Mouse (Mus musculus) cerebellum, adult 2 months (tissue): Measurements from ENCODE around the gene Ptk6. TPM values are rescaled to one million over a fixed set of nuclear protein-coding genes. Genes with fewer than 3 reads are reported as not detected.

ENCODE experiments used
- DNase-seq, 2 experiments: peaks; one replicate each; pipeline ENCODE4 v3.0.0; 2021
- H3K27ac ChIP-seq: fragments of 200-500 bp; 2 replicates; pipeline ENCODE4 v1.5.1; 2012; ENCODE audit warnings: low read length, control low read depth, inconsistent platforms; ENCODE audit not compliant: insufficient read depth
- H3K27me3 ChIP-seq: fragments of 200-500 bp; 2 replicates; pipeline ENCODE4 v1.6.1; 2012; ENCODE audit warnings: inconsistent platforms, mild to moderate bottlenecking, low read length, moderate library complexity; ENCODE audit not compliant: control insufficient read depth, insufficient read depth
- H3K4me1 ChIP-seq: fragments of 200-500 bp; 2 replicates; pipeline ENCODE4 v1.6.1; 2011; ENCODE audit warnings: low read length; ENCODE audit not compliant: control insufficient read depth, insufficient read depth
- H3K4me3 ChIP-seq: fragments of 200-500 bp; replicated peaks from 2 replicates; pipeline ENCODE3; 2011; ENCODE audit warnings: mild to moderate bottlenecking, low read depth, low read length, control low read depth; ENCODE audit not compliant: insufficient read depth
- CTCF ChIP-seq: fragments of 200-500 bp; IDR thresholded peaks from 2 replicates; pipeline ENCODE4 v1.5.1; 2011; ENCODE audit warnings: low read depth, mild to moderate bottlenecking, control low read depth, low read length, moderate library complexity, borderline replicate concordance; ENCODE audit not compliant: insufficient read depth
- POLR2A ChIP-seq: fragments of 200-500 bp; IDR thresholded peaks from 2 replicates; pipeline ENCODE4 v1.6.1; 2011; ENCODE audit warnings: low read length, control low read depth, borderline replicate concordance; ENCODE audit not compliant: insufficient read depth
- WGBS: fragments of 180-500 bp; shearing (Covaris S2); methylation state at CpG from one replicate; pipeline ENCODE4 v1.1.7; 2018; 5-methylcytosine and 5-hydroxymethylcytosine counted together
- polyA plus RNA-seq: library from polyadenylated mRNA; depleted of rRNA; stranded (reverse); fragments of >200 nt; gene quantifications from 2 replicates; pipeline ENCODE4 v1.2.3, GENCODE M21; 2012

Ptk6 gene
- polyA plus RNA-seq, 1 experiment, result 0.07 TPM

DNA sequence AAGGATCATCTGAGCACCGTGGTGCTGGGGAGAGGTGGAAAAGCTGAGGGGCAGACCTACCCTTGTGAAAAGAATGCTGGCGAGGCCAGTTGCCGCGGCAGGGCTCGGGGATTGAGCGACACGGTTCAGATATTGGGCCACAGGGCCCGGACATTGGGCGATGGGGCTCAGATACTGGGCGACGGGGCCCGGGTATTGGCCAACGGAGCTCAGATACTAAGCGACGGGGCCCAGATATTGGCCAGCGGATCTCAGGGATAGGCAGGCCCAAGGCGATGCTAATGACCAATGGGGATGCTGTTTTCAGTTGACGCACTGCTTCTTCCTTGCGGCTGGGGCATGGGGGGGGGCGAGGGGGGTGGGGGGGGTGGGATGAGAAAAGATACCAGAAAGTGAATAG lies 28.6 kb upstream of the Ptk6 start:
- peak; percentile 70 to 77 for DNase-seq
- 67% methylated on average over 20 of the region's 20 CpGs for WGBS
- TF ChIP-seq POLR2A (0 out of 2 replicates have a peak, but pooled peaks have one; percentile 22), CTCF (no peak)
- Histone ChIP-seq H3K4me1 (no peaks in the 10 kb centered on the region; the same call in 1 of the 2 replicates), H3K4me3 (peak overlapping the region; percentile 58), H3K27ac (no peak overlapping the region), H3K27me3 (no peaks in the 10 kb centered on the region)

DNA sequence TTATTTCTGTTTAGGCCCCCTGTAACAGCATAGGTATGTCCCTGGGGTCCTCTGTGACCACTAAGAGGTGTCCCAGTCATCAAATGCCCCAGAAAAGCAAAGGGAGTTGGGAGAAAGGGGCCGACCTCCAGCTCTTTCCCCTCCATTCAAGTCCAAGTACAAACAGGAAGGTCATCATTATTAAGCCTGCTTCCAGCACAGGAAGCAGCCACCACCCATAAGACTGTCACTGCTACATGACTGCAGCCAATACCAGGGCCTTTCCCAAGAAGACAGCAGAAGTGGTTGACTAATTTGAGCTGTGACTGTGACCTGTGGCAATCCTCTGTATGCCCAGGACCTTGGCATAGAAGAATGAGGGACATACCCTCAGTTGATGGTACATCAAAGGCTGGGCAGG lies 25.7 kb upstream of the Ptk6 start:
- 82% methylated on average over 1 of the region's 1 CpGs for WGBS

DNA sequence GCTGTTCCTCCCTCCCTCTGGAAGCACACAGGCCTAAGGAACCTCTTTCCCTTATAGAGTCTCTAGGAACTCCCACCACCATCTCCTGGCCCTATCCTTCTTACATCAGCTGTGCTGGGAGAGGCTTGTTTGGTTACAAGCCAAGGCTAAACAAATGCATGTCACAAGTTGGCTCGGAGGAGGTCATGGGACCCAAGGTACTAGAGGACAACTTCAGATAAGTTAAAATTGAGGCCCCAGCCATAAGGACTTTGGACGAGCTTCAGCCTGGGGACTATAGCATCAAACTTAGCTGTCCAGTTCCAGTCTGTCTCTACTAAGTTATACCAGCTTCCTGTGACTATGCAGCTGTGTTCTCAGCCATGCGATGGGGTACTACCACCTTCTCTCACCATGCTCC lies 24.5 kb upstream of the Ptk6 start:
- Histone ChIP-seq H3K27me3 (no peaks in the 10 kb centered on the region), H3K4me3 (no peak overlapping the region), H3K4me1 (no peaks in the 10 kb centered on the region; the same call in 1 of the 2 replicates), H3K27ac (no peak overlapping the region)
- 67% methylated on average over 3 of the region's 3 CpGs for WGBS
- TF ChIP-seq POLR2A (no peak), CTCF (no peak)
- DNase-seq, result no peak

More for the DNA sequence above, 25.7 kb upstream of the Ptk6 start:
- TF ChIP-seq CTCF, result no peak
- no peak overlapping the region for H3K4me3 ChIP-seq
- no peaks in the 10 kb centered on the region for H3K27me3 ChIP-seq
- no peak for DNase-seq
- H3K4me1 ChIP-seq, result no peaks in the 10 kb centered on the region; the same call in 1 of the 2 replicates
- no peak overlapping the region for H3K27ac ChIP-seq

DNA sequence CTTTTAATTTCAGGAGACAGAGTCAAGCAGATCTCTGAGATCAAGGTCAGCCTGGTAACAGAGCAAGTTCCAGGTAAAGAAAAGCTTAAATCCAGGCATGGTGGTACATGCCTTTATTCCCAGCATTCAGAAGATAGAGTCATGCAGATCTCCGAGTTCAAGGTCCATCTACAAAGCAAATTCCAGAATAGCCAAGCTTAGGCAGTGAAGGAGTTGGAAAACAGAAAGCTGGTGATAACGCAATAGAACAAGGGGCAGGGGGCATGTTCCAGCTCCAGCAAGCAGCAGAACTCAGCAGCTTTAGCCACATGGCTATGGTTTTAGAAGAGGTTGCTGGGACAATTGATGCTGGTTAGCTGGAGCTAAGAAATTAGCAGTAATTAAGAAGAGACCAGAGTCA lies 22.4 kb upstream of the Ptk6 start:
- no peak overlapping the region for H3K27ac ChIP-seq
- H3K27me3 ChIP-seq, result no peaks in the 10 kb centered on the region
- 89% methylated on average over 2 of the region's 2 CpGs for WGBS
- DNase-seq, result no peak
- H3K4me1 ChIP-seq, result peaks cover 6% of the 10 kb centered on the region; the same call in 1 of the 2 replicates
- no peak overlapping the region for H3K4me3 ChIP-seq
- no peak for TF ChIP-seq POLR2A
- TF ChIP-seq CTCF, result no peak

DNA sequence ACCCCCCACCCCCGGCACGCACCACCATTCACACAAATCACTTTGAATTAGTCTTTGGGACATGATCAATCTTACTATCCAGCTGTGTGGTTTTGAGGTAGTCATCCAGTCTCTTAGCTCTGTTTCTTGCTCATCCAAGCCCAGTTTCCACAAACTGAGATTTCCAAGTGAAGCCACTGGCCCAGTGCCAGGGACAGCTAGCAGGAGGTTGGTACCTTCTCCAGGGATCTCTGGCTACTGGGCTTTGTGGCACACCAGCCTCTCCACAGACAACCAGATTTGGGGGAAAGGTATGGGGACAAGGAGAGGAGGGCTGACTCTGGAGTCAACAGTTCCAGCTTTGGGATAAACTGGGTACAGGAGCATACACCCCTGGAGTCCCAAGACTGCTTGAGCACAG lies 17.8 kb upstream of the Ptk6 start:
- Histone ChIP-seq H3K4me1 (peaks cover 6% of the 10 kb centered on the region; the same call in 1 of the 2 replicates), H3K4me3 (no peak overlapping the region), H3K27ac (no peak overlapping the region), H3K27me3 (no peaks in the 10 kb centered on the region)
- peak; percentile 37 to 46 for DNase-seq
- whole genome bisulfite sequencing, result 18% methylated on average over 2 of the region's 2 CpGs
- TF ChIP-seq CTCF, result no peak
- no peak for TF ChIP-seq POLR2A

DNA sequence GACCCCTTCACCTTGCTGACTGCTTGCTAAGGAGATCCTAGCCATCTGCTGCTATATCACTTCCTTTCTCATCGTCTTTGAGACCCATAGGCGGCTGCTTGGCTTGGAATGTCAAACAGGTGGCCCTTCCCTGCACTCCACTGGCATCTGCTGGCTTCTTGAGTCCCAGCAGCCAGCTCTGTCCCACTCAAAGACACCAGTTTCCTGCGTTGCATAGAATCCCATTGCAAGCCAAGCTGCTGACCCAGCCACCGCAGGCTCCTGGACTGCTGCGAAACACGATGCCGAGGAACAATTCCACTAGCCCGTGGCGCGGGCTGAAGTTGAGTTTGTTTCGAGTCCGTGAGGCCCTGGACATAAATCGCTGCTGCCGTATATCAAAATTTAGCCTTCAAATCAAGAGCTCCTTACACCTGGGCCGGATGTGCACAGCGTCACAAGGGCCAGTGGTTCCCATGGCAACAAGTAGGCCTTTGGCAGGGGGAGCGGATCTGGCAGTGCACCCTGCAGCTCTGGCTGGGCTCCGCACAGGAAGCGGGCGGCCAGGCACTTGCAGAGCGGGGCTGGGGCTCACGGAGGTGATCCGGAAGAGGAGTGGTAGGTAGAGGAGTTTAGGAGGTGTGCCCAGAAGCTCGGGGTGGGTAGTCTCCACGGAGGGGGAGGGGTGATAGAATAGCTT lies 17.1 kb upstream of the Ptk6 start, which contains the start of gene Fndc11:
Fndc11 (plus strand) TSS at position 476 of the 679 bp plus-strand sequence.
- Histone ChIP-seq H3K4me1 (peaks cover 6% of the 10 kb centered on the region; the same call in 1 of the 2 replicates), H3K27me3 (no peaks in the 10 kb centered on the region), H3K27ac (no peak within 1 kb of the TSS), H3K4me3 (peak within 1 kb of the TSS; percentile 29)
- 3% methylated on average over 25 of the region's 25 CpGs for WGBS
- no peak for TF ChIP-seq POLR2A
- TF ChIP-seq CTCF, result no peak; the same call in 1 of the 2 replicates
- peak; percentile 71 for DNase-seq

DNA sequence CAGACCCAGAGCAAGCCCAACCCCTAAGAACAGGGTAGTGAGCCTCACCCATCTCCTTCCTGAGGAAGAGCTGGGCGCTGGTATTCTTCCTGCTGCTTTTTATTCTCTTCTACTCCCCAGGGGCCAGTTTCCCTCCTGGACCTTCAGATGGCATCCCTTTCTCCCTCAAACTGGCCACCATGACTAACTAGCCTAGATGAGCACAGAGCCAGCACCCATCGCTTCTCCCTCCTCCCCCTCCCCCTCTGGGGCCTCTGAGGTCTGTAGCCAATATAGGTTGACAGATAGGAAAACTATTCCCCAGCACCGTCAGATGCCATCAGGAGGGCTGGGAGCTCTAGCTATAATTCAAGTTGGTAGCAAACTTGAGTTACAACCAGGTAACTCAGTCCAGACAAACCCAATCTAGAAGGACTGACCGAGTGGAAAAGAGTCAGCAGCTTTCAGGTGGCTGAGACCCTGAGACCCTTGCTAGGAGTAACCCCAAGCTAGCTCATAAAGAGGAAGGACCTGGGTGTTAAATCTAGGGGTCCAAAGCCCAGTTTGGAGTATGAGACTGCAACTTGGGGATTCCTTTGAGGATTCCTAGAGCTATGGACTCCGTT lies 16.4 kb upstream of the Ptk6 start:
- H3K27me3 ChIP-seq, result no peaks in the 10 kb centered on the region
- peaks cover 6% of the 10 kb centered on the region; the same call in 1 of the 2 replicates for H3K4me1 ChIP-seq
- 80% methylated on average over 5 of the region's 5 CpGs for WGBS
- no peak overlapping the region for H3K4me3 ChIP-seq
- no peak for DNase-seq
- no peak overlapping the region for H3K27ac ChIP-seq
- no peak for TF ChIP-seq CTCF
- no peak for TF ChIP-seq POLR2A

DNA sequence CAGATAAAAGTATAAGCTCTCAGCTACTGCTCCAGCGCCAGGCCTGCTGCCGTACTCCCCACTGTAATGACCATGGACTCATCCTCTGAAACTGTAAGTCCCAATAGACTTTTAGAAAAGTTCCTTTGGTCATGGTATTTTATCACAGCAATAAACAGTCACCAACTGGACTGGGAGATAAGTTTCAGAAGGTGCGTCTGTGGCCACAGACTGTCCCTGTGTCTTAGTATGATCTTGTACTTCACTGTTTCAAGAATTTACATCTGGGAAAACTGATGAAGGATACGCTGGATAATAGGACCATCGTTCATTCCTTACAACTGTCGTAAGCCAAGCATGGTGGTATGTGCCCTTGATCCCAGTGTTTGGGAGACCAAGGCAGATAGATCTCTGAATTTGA lies 13.4 kb upstream of the Ptk6 start:
- H3K27ac ChIP-seq, result no peak overlapping the region
- 96% methylated on average over 6 of the region's 6 CpGs for WGBS
- H3K27me3 ChIP-seq, result no peaks in the 10 kb centered on the region
- TF ChIP-seq POLR2A (no peak), CTCF (no peak)
- no peak for DNase-seq
- peaks cover 6% of the 10 kb centered on the region; the same call in 1 of the 2 replicates for H3K4me1 ChIP-seq
- H3K4me3 ChIP-seq, result no peak overlapping the region
